Mouse (Mus musculus) thymus, postnatal 10 days (tissue): ENCODE measurements around the gene Sinhcaf.
"Not testable (repeated sequence)": the region's sequence is repeated elsewhere in the genome, so short reads cannot be mapped to it uniquely, and the experiment has no call there.

ENCODE experiments used
- DNase-seq, 2 experiments: peaks; one replicate each; pipeline ENCODE4 v3.0.0; 2021; ENCODE audit warnings: low spot score in 2 of 2

The Sinhcaf gene

DNA sequence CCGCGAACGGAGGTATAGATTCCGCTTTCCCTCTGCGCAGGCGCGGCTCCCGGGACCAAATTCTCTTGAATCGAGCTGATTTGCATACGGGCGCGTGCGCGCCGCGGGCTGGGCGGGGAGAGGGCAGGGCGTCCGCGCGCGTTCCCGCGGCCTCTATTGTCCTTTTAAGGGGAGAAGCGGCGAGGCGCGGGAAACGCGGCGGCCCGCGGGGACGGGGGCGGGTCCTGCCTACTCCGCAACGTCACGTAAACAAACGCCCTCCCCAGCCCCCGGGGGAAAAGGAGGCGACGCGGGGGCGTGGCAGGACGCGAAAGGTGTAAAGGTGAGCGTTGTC, at the start of gene Sinhcaf:
Gene Sinhcaf, minus strand, starts transcription at position 59 of the 334 bp plus-strand sequence.
- DNase-seq: peak; percentile 98 to 99

DNA sequence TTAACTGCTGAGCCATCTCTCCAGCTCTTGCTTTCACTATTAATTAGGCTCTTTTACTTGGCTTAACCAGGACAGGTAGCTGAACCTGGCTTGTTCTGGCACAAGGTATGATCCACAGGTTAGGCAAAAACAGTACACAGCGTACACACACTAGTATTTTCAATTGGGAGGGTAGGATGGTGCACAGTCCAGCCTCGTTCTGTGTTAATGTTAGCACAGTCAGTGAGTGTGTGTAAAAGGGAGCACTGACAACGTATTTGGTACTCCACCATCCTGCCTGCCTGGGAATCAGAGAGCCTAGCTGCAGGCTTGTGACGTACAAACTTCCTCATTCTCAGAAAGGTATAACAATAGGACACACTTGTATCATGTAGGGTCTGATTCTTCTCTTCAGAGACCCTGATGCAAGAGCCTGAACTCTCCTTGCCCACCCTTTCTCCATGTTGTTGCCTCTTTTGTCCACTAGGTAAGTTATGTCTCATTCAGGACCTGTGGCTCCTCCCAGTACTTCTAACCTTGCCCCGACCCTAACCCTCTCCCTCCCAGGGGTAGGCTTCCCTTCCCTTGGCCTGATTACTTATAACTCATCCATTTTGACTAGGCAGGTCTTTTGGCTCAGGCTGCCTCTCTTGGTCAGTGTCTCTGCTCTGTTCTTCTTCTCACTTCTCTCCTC, 48.2 kb upstream of the Sinhcaf start:
- no peak for DNase-seq

DNA sequence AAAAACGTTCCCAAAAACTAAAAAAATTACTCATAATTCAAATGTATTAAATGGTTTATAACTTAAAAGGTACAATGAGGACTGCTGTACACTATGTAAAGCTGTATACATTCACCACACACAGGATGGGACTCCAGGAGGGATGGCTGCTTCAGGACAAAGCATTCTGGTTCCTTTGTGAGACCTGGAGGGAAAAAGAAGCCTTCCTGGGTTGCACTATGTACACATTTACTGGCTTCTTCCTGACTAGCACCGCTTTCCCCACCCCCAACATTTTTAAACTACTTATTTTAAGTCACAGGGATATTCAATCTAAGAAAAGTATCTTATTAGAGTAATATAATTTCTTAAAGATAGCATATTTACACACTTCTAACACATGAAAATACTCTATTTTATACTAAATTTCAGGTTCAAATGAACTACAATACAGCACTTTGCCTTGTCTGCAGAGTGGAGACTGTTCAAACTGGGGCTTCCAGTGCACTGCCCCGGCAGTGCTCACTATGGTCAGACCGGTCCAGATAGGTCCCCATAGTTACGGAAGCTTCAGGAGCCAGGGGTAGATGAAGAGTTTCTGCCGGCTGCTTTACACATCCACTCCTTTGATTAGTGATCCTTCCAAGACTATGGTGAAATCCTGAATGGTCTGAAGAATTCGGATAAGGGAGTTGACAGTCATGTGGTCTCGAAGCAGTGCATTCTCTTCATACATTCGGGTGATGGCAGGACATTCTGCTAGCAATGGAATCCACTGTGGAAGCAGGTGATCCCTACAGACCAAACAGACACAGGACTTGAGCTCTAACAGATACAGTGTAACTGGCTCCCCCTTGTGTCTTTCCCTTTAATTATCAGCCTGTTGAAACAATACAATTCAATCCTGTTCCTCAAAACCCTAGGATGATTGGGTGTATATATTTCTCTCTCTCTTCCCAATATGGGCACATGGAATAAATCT, 47.1 kb upstream of the Sinhcaf start:
- DNase-seq: peak in 1 of 2 experiments; percentile 14

DNA sequence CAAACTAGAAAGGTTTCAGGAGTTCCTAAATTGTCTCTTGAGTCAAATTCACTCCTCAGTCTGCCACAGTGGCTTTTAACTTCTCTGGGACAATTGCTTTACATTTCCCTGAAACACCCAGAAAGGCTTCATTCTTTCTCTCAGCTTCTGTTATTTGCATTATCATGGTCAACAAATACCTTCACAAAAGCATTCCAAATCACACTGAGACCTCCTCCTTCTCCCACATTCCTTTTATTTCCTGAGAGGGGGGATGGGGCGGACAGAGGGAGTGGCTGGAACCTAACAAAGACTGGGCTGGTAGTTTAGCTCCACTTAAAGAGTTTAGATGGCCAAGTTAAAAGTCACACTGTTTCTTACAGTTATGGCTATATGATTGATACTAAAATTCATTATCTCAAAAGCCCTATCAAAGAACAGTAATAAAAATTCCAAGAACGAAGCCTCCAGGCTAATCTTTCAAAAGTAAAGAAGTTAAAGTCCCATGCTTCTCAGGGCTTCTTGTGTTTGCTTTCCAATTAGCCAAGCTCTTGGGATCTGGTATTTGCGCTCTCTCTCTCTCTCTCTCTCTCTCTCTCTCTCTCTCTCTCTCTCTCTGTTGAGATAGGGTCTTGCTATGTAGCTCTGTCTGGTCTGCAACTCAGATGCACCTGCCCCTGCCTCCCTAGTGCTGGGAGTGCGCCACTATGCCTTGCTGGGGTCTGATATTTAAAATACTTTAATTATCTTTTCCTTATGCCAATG, 46.3 kb upstream of the Sinhcaf start:
- DNase-seq: no peak

DNA sequence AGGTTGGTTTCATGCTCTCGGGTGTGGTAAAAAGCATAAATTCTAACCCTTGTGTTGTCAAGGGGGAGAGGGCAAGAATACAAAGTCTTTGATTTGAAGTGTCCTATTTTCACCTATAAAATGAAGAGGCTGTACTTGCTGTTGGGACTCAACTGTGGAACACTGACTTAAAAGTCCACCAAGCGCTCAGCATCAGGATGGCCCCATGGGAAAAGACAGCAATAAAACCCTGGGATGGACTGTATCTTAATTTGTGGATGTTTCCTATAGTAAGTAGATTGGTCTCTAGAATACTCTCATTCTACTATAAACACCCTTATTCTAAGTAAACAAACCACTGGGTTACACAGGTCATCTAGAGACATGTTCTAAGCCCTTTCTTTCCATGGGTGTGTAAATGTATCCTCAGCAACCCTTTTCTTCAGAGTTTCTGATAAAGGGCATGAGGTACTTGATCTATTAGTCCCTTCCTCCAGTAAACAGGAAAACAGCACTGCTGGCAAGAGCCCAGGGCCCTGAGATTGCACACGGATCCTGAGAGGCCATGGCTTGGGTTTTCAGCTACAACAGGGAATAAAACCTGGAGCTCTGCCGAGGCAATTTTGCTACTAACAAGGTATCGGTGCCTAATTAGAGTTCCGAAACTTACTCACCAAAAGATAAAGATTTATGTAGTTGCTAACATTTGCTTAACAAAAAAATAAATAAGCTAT, 45.5 kb upstream of the Sinhcaf start:
- no peak for DNase-seq

DNA sequence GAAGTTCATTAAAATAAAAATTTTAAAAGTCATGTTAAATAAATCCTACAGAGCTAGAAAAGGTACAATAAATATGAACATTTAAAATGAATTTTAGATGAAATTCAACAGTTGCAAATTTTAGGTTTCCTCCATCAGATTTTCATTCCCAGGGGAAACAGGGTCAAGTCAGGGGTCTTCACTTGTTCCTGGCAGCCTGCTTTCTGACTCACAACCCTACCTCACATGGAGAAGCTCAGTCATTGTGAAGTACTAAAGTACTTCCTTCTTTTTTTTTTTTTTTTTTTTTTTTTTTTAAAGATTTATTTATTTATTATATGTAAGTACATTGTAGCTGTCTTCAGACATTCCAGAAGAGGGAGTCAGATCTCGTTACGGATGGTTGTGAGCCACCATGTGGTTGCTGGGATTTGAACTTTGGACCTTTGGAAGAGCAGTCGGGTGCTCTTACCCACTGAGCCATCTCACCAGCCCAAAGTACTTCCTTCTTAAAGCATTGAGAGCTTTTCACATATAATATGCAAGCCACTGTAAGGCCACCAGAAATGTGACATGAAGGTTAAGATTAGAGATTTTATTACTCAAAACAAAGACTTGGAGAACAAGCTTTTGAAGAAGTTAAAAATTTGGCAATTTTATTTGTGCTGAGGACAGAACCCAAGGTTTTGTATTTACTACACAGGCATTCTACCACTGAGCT, 43.7 kb upstream of the Sinhcaf start:
- DNase-seq: not testable (repeated sequence)

DNA sequence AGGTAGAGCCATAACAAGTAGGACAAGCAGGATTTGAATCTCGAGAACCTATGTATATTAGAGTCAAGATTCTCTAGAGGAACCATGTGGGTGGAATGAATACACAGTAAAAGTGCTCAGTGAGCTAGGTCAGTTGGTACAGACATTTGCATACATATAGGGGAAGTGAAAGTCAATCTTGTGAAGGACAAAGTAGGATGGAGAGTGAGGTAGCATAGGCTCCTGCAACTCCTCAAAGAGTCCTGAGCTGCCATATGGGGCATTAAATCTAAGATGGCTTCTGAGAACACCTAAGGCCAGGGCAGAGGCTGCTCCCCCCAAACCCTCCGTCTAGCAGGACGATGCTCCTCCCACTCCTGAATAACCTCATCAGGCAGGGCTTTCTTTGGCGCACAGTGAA, 39.7 kb upstream of the Sinhcaf start:
- no peak for DNase-seq

DNA sequence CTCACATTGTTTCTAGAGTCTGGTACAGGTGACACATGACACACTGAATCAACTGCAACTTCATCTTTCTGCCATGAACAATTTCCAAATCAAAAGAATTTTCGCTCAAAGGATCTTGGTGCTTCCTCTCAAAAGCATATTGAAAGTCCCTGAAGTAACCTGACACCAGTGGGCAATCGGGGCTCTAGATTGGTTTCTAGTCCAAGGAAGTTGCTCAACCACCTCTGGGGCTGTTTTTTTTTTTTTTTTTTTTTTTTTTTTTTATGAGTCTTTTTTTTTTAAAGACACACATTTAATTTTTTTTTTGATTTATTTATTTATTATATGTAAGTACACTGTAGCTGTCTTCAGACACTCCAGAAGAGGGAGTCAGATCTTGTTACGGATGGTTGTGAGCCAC, 34.2 kb upstream of the Sinhcaf start:
- DNase-seq: no peak

DNA sequence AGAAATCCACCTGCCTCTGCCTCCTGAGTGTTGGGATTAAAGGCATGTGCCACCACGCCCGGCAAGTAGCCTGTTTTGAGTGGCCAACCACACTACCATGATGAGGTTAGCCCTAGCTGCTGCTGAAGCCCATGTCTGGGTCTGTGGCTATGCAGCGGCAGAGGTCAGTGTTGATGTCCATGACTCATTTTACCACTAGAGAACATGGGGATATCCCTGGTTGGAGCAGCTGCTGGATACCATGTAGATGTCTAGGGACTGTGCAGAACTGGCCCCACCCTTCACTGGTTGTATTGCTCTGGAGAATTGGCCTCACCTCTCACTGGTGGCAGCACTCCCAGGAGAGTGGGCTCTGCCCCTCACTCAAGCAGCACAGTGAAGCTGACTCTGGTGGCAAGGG, 28.8 kb upstream of the Sinhcaf start:
- DNase-seq: no peak

DNA sequence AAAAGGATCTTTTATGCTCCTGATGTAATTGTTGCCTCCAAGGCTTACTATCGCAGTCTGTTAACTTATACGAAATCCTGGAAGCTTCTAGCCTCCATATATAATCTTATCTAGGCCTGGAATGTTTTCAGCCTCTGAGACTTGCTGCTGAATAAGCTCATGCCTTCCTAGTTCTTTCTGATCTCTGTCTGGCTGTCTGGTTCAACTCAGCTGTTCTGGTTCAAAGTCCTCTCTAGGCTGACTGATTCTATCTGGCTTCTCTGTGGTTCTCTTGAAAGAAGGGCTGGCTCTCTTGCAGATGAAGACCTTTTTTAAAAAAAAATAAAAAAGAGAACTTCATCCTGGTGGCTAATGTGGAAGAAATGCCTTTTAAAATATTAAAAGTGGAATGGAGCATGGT, 26.6 kb upstream of the Sinhcaf start:
- no peak for DNase-seq

DNA sequence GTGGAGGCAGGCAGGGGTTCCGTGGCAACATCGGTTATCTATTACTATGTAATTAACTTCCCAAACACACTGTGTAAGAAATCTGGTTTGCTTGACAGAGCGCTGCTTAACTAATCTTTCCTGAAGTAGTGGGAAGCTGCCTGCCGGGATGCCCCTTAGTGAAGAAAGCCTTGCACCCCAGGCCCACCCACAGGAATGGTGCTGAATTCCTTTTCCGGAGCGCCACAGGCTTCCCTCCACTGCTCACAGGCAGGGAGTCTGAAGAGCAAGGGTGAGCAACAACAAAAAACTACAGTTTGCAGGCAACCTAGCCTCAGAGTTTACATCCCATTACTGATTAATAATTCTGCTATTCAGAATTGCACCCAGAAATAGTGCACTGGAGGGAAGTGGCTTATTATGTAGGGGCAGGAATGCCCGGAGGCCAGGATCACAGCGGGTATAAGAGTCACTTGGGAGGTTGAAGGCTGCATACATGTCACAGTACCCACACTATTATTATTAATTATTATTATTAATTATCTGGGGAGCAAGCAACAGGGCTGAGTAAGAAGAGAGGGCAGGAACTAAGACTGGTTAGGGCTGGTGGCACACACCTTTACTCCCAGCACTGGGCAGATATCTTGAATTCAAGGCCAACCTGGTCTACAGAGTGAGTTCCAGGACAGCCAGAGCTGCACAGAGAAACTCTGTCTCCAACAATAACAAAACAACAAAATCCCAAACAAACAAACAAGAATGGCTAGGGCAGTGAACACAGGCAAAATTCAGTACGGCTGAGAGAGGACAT, 26.0 kb upstream of the Sinhcaf start:
- DNase-seq: no peak

DNA sequence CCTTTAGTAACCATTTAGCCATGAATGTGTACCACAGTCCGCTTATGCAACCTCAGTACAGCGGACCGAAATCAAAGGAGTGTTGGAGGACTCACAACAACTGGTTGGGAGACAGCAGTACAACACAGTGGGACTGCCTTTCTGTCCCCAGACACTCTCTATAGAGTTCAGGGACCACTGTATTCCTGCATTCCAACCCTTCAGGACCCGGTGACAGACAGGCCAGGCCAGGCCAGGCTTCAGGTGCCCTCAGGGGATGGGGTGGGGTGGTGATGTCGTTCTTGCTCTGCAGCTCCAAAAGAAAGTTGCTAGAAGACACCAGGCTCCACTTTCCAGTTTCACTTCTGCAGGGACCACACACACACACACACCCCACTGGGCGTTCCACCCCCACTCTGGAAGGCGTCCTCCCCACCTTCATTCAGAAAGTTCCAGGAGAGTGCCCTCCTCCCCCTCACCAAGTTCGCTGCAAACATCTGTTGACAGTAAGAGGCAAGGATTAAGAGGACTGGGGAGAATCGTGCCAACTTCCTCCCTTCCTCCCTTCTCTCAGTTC, 25.2 kb upstream of the Sinhcaf start:
- DNase-seq: no peak

DNA sequence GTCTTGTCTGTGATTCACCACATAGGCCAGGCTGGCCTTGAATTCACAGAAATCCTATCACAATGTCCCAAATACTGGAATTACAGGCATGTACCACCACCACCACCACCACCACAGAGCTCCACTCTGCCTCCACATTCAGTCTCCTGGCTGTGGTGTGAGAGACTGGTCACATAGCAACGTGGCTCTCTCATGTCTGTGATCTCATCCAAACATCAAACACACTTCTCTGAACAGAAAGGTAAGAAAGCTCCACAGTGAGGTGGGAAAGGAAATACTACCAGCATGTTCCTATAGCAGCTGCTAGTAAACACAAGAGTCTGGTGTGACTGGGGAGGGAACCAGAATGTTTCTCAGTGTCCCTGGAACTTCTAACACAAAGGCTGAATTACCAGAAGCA, 15.0 kb upstream of the Sinhcaf start:
- no peak for DNase-seq

DNA sequence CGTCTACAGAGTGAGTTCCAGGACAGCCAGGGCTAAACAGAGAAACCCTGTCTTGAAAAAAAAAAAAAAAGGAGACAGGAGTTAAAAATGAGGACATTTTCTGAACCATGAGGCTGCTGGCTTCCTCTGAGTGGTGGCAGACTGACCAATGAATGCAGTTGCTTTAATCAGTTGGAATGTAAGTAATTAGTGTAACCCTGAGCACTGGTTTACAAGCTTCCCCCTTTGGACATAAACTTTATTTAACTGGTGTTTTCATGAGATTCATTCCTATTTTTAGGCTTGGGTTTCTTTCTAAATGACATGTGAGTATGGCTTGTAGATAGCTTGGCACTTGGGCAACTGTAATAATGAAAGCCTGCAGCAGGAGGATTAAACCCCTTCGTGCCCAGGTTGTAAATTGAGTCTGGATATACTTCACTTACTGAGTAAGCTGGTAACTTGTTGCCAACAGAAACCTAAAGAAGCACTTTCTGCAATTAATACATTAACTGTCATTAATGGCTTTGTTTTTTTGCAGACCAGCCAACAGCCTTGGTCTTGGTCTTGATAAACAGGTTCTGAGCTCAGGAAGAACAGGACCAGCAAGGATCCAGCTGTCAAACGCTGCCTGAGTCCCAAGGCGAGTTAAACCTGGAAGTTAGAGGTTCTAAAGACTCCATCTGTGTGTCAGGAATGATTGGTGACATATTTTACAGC, 13.4 kb upstream of the Sinhcaf start:
- no peak for DNase-seq

DNA sequence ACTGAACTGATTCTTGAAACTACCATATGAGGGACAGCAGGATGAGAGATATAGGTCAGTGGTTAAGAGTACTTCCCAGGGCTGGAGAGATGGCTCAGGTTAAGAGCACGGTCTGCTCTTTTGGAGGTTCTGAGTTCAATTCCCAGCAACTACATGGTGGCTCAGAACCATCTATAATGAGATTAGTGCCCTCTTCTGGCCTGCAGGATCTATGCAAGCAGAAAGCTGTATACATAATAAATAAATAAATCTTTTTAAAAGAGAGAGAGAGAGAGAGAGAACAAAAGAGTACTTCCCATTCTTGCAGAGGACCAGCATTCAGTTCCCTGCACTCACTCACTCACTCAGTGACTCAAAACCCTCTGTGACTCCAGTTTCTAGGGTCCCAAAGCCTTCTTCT, 12.4 kb upstream of the Sinhcaf start:
- DNase-seq: no peak

DNA sequence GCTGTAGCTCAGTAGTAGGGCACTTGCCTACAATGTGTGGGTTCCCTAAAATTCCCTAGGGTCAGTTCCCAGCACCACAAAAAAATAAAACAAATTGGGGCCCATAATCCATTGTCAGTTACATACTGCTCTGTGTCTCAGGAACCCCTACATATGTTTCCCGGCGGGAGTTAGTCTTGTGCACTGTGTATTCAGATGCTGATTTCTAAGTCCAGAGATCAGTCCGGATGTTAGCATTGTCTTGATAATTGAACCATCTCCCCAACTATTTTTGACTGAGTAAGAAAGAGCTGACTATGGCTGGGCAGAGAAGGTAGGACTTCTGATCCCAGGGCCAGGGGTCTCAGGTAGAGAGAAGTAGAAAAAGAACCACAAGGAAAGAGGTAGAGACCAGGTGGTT, 10.8 kb upstream of the Sinhcaf start:
- no peak for DNase-seq

DNA sequence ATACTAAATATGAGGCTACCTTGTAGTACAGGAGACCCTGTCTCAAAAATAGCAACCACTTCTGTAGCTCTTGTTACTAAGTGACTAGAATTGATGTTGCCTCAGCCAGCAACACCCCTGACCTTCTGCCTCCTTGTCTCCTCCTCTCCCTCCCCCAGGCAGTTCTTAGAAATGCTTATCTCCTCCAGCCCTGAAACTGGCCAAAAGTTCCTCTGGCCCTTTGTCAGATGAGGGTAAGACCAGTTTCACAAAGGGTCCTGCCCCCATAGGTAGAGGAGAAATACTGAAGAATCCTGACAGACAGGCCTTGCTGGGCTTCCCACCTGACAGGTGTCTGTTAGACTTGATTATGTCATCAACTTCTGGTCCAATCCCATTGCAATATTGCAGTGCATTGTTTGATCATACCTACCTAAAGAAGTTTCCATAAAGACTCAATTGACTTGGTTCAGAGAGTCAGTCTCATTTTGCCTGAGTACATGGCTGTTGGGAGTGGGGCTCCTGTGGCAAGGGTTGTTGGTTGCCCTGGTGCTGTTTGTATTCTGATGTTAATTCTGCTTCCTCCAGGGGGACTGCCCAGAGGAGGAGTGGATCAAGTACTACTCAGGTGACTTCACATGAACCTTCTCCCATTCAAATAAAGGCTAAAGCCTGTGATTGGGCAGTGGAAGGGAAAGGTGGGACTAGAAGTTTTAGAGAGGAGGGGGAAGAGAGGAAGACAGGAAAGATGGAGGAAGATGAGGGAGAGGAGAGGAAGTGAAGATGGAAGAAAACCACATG, 9.6 kb upstream of the Sinhcaf start:
- DNase-seq: no peak

DNA sequence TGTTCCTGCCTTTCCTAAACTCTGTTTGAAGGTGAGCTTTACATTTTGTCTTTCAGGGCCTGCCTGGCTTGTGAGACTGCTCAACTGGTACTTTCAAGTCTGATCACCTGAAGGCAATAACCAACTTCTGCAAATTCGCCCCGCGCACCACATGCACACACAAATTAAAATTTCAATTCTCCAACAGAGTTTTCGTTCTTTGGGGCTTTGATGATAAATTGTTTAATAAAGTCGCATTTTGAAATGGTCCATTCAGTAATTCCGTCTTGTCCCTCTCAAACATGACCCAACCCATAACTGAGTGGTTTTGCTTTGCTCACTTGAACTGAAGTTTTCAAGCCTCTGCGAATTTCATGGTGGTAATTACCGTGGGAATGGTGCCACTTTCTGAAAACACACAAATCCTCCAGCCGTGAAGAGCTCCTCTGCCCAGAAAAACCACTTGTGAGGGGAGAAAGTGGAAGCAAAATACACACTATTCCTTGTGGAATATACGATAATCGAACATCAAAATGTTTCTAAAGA, 676 bp upstream of the Sinhcaf start:
- DNase-seq: no peak
